Mouse (Mus musculus): Measurements from ENCODE around the gene Hpcal4. TPM values are rescaled to one million over a fixed set of nuclear protein-coding genes. Genes with fewer than 3 reads are reported as not detected.

Hpcal4 gene
- polyA plus RNA-seq, 1 experiment from 2014 or later, result 43.0 TPM

Other genes starting within 250 kb of the Hpcal4 start
- gene Mfsd2a, start 222.0 kb upstream of the Hpcal4 start, polyA plus RNA-seq (2014; fragmentation: Nextera tagmentation; extraction: Ambion mirVana), result 25.5 and 27.8 TPM in 2 replicates
- gene Mycl, start 187.6 kb upstream of the Hpcal4 start, polyA plus RNA-seq (2014; fragmentation: Nextera tagmentation; extraction: Ambion mirVana), result 60.9 and 70.8 TPM in 2 replicates
- 25.2 and 27.8 TPM in 2 replicates for gene Trit1, start 166.6 kb upstream of the Hpcal4 start, polyA plus RNA-seq (2014; fragmentation: Nextera tagmentation; extraction: Ambion mirVana)
- 0.25 and 0.48 TPM in 2 replicates for gene Bmp8b, start 78.1 kb upstream of the Hpcal4 start, polyA plus RNA-seq (2014; fragmentation: Nextera tagmentation; extraction: Ambion mirVana)
- gene Oxct2b, start 67.0 kb upstream of the Hpcal4 start, polyA plus RNA-seq (2014; fragmentation: Nextera tagmentation; extraction: Ambion mirVana), result 0.33 and 0.67 TPM in 2 replicates
- gene Ppie, start 43.3 kb upstream of the Hpcal4 start, polyA plus RNA-seq (2014; fragmentation: Nextera tagmentation; extraction: Ambion mirVana), result 54.8 and 56.0 TPM in 2 replicates
- gene Nt5c1a, start 18.3 kb downstream of the Hpcal4 start, polyA plus RNA-seq (2014; fragmentation: Nextera tagmentation; extraction: Ambion mirVana), result 0.22 TPM in 1 of 2 replicates, not detected in the other
- gene Heyl, start 50.3 kb downstream of the Hpcal4 start, polyA plus RNA-seq (2014; fragmentation: Nextera tagmentation; extraction: Ambion mirVana), result 3.5 and 9.3 TPM in 2 replicates
- 27.3 and 30.2 TPM in 2 replicates for gene Pabpc4, start 79.1 kb downstream of the Hpcal4 start, polyA plus RNA-seq (2014; fragmentation: Nextera tagmentation; extraction: Ambion mirVana)
- not detected in 2 replicates for gene Oxct2a, start 140.4 kb downstream of the Hpcal4 start, polyA plus RNA-seq (2014; fragmentation: Nextera tagmentation; extraction: Ambion mirVana)
- 0.35 and 0.37 TPM in 2 replicates for gene Bmp8a, start 160.0 kb downstream of the Hpcal4 start, polyA plus RNA-seq (2014; fragmentation: Nextera tagmentation; extraction: Ambion mirVana)

All from neural tube, embryonic 14.5 days (tissue).